Mouse (Mus musculus) retina, embryonic 14.5 days (tissue): ENCODE data around the gene Trim26.

ENCODE experiments used
- DNase-seq: peaks from one replicate; pipeline ENCODE4 v3.0.0-alpha.2; 2015; ENCODE audit warnings: low spot score

Gene Trim26

DNA sequence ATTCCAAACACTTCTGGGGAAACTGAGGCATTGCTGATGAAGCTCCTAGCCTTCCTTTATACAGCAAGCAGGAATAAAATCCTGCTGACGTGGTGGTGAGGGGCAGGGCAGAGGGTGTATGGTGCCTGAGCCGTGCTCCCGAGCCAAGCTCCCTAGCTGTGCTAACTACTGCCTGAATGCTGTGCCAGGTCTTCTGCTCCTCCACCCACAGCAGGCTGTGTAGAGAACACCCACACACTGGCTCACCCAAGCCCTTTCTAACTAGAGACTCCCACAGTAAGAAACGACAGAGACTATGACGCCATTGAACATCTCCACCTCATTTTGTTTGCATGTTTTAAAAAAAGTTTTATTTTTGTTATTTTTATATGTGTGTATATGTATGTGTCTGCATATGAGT lies 63.1 kb downstream of the Trim26 start:
- no peak for DNase-seq

DNA sequence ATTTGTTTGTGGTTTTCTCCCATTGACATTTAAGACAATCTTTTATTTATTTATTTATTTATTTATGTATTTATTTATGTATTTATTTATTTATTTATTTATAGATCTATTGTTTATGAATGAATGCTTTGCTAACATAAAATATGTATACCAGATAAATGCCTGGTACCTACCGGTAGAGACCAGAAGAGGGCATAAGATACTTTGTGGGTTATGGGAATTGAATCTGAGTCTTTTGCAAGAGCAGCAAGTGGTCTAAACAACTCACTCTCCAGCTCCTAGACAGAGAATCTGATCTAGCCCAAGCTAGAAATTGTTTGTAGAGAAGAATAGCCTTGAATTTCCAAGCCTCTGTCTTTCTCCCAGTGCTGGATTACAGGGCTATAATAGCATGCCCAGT lies 63.8 kb downstream of the Trim26 start:
- DNase-seq: no peak

DNA sequence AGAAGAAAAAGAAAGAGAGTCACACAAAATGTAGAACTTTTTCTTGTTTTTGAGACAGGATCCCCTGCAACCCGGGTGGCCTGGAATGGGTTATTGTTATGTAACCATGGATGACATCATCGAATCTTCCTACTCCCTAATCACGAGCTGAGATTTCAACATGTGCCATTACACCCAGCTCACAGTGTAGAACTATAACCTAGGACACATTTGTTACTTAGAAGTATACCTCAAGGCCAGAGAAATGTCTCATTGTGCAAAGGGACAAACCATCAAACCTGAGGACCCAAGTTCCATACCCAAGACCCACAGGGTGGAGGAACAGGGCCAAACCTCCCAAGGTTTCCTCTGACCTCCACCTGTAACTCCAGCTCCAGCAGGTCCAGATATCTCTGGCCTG lies 66.7 kb downstream of the Trim26 start:
- no peak for DNase-seq

DNA sequence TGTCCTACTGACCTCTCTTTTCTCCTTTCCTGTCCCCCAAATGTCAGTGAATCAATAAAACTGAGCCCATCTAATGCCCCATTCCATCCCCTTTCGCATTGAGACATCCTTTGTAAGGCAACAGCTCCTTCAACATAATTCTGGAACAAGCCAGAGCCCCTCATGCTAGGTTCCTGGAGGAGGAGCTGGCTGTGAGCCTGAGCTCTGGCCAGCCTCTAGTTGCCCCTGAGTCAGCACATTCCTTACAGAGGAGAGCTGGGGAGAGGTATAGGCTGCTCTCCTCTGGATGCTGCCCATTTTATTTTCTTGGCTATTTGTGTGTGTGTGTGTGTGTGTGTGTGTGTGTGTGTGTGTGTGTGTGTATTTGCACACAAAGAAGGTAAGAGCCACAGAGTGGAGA lies 71.3 kb downstream of the Trim26 start:
- DNase-seq: no peak
